Mouse (Mus musculus) MEL-GATA-1-ER (cell line): ENCODE measurements around the gene Scrt2.

Experiments
- DNase-seq: peaks from one replicate; pipeline ENCODE4 v3.0.0-alpha.2; 2012; ENCODE audit warnings: low read depth; ENCODE audit errors: extremely low read depth

Scrt2 gene

DNA sequence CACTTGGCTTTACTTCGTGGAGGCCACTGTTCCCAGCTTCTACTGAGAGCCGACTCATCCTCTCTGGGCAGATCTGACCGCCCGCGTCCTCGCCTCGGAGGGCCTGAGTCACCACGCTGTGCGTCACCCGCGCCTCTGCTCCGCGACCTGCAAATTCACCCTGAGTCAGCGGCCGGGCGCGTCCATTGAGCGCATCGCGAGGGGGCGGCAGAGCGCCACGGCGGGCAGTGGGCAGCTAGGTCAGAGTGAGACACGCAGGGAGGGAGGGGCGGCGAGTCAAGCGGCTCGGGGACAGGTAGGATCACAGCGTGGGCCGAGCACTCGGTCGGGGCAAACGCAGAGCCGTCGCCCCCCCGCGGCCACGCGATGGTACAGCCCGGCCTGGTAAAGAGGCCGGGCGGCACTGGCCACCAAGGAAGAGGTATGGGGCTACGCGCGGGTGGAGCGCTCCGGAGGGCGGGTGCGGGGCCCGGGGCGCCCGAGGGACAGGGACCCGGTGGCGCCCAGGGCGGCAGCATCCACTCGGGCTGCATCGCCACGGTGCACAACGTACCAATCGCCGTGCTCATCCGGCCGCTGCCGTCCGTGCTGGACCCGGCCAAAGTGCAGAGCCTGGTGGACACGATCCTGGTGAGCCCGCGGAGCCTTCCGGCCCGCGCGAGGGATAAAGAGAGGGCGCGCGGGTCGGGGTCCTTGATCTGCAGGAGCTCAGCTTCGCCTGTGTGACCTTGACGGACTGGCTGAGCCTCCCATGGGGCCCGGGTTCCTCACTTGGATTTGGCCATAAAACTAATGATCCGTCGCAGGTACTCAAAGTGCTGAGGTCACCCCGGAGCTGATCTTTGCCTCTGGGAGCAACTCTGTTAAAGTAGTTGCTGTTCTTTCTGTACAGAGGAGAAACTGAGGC is 24.2 kb downstream of the Scrt2 start, which contains the start of gene Srxn1:
Gene Srxn1, plus strand, starts transcription at position 199 of the 907 bp plus-strand sequence.
- DNase-seq, result peak; percentile 60

- peak; percentile 10 for DNase-seq
Observed at GRCm38 (mm10) chr2:152106225-152106595, 24.9 kb downstream of the Scrt2 start.

DNA sequence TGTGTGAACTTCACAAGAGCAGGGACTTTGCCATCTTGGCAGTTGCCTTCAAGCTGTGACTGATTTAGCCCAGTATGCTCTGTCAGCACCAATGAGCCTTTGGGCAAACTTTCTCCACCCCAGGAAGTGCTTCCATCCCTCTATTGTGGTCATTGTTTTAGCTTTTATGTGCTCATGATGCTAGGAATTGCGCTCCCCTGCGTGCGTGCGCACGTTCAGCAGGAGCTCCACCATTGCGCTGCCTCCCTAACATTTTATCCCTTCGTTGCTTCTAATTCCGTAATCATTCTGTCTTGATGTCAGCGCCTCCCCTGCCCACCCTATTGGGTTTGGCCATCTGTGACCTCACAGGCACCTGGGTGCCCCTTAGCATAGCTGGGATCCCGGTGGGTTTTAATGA is 25.3 kb downstream of the Scrt2 start:
- DNase-seq, result no peak

DNA sequence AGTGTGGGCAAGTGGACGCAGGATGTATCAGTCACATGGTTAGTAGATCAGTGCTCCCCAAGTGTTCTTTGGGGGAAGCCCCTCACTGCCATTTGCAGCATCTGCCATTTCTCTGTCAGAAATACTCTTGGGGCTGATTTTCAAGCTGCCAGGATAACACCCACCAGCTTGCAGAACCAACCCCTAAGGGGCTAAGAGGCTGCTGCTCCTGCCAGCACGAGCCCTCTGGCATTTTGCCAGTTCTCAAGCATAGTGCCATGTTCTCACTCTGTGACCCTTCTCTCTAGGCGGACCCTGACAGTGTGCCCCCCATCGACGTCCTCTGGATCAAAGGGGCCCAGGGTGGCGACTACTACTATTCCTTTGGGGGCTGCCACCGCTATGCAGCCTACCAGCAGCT is 27.4 kb downstream of the Scrt2 start:
- DNase-seq, result no peak

DNA sequence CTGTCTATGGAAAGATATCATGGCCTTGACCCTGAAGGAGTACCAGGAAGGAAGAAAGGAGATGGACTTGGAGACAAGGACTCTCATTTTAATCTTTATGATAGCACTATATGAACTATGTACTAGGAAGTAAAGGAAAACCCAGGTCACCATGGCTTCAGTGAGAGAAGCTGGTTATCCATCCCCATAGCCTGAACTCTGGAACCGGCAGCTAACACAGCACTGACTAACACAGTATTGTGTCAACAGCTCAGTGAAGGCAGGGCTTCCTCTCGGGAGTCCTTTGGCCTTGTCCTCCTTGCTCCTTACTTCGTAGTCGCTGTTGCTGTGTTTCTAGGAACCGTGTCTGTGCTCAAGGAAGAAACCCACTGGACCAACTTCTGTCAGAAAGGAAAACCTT is 28.1 kb downstream of the Scrt2 start:
- no peak for DNase-seq

- no peak for DNase-seq
Observed at GRCm38 (mm10) chr2:152111311-152111710, 30.0 kb downstream of the Scrt2 start.

DNA sequence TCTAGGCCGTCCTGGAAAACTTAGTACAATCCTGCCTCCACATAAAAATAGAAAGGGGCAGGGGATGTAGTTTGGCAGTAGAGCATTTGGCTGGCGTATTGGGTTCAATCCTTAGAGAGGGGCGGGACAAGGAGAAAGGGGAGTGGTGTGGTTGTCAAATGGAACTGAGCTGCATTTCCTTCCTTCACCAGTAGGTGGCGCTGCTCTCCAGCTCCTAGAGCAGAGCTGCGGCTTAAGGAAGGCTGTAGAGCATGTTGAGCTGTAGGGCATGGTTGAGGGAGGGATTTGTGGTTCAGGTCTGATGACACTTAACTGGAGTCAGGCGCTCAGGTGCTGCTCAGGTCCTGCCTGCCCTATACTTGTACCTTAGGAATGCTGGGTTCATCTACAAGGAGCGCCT is 30.6 kb downstream of the Scrt2 start:
- DNase-seq, result peak; percentile 85

DNA sequence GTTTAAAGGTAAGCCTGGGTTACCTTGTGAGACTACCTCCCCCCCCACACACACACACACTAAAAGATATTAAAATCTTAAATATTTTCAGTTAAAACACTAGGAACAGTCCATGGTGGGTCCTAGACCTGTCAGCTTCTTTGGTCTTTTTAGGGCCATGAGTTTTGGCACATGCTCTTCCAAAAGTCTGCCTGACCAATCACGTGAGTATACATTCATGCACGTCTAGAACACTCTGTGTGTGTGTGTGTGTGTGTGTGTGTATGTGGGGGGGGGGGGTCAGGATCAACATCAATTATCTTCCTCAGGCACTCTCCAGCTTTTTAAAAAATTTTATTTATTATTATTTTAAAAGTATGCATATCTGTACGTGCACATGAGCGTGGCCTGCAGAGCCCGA is 31.2 kb downstream of the Scrt2 start:
- no peak for DNase-seq

DNA sequence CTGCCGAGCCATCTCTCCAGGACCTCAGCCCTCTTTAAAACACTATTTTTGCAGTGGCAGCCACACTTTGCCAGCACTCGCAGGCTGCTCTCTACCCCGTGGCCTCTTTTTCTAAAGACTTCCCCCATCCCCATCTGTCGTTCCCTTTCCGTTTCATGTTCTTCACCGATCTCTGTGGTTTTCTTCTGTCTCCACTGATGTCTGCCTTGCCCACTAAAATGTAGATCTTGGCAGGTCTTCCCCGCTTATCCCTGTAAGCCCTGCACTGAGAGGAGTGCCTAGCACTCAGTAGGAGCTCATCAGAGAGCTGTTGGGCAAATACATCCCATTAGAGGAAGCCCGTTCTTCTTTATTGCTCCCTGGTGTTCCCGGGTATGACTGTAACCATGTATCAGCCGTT is 31.6 kb downstream of the Scrt2 start:
- DNase-seq, result peak; percentile 62

DNA sequence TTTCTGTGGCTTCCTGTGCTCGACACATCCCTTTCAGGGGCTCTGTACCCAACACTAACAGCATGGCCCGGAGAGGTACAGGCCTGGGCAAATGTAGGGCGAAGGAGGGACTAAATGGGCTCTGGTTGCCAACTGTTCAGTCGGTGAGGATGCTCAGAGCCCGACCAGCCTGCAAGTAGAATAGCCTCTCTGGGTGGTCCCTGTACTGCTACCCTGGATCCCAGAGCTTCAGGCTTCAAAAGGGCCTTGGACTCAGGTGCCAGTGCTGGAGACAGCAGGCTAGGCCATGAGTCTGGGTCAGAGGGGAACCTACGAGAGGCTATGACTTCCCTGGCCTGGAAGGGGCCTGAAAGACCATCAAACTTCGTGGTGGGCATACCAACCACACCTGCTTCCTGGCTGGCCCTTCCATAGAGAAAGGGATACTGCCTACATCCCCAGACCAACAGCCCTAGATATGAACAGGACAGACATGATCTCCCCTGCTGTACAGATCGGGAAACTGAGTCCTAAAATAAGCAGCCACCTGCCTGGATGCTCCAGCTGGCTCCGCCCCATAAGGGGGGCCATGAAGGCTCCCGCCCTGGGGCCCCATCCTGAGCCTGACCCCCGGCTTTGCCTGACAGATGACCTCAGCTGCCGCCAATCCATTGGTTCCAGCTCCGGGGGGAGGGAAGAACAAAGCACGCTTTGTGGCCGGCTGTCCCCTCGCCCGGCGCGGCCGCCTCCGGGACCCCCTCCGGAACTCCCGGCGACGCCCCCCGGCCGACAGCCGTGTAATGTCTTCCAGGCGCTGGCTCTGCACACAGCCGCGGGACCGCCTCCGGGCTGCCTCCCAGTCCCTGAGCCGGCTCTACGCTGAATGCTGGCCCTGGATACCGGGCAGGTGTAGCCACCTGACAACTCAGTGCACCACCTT is 33.0 kb downstream of the Scrt2 start:
- DNase-seq, result no peak

DNA sequence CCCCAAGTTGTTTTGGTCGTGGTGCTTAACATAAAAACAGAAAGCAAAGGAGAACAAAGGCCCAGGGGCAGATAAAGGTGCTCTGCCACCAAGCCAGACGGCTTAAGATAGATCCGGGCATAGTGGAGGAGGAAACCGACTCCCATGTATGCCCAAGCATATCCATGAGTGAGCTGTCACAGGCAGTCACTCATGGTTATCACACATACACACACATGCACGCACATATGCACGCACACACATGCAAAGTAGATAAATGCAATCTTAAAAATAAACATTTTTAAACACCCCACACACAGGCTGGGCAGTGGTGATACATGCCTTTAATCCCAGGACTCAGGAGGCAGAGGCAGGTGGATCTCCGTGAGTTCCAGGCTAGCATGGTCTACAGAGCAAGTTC is 36.4 kb downstream of the Scrt2 start:
- DNase-seq, result no peak

DNA sequence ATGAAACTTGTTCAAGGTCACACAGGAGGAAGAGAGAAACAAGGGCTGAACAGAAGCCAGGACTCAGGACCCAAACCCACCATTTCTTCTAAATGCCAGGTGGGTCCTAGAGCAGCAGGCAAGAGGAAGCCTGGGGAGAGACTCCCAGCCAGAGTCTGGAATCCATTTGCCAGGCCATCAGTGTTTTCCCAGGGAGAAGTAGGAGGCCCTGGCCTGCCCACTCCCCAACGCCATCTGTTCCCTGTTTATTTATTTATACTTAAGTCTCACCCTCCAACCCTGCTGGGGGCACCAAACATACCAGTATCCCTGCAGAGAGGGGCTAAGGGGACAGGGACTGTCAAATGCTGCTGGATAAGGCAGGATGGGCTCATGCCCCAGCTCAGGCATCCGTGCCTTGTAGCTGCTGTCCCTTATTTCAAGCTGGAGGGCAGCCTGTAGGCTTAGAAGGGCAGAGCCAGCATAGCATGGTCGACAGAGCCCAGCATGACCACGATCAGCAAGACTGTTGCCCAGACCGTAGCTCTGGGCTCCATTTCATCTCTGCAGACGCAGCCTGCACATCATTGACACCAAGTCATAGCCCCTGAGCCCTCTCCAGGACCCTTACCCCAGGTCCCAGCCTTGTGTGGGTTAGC is 38.0 kb downstream of the Scrt2 start:
- no peak for DNase-seq

GRCm38 (mm10) chr2:152122896-152123295 is 41.6 kb downstream of the Scrt2 start:
- DNase-seq, result peak; percentile 84

GRCm38 (mm10) chr2:152128597-152128996 is 47.3 kb downstream of the Scrt2 start:
- no peak for DNase-seq

DNA sequence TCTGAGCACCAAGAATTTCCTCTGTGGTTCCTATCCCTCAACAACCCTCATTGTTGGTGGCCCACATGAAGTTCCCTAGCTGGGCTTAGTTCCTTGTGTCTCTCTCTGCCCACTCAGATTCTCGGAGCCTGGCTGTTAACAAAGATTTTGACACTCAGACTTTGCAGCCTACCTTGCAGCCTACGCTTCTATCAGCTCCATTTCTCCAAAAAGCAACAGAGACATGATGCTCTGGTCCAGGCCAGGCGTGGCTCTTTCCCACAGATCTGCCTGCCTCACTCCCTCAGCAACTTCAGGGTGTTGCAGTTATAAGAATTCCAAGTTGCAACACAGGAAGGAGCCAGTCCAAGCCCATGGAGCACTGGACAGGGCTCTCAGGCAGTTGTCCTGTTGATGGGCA is 48.4 kb downstream of the Scrt2 start:
- DNase-seq, result no peak

DNA sequence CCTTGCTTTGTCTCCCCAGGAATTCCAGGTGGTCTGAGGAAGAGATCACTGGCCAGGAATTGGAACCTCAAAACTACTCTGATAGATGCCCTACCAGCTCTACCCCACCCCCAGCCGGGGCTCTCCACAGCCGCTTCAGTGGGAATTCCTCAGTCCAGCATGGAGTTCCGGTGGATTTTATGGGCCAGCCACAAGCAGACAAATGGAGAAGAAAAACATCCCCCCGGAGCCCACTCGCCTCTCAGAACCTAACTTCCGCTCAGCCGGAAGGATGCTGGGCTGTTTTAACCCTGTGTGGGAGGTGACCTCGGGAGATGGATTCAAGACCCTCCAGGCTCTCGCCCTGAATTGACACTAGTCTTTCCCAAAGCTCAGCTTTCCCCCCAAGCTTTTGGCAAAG is 50.7 kb downstream of the Scrt2 start:
- no peak for DNase-seq

DNA sequence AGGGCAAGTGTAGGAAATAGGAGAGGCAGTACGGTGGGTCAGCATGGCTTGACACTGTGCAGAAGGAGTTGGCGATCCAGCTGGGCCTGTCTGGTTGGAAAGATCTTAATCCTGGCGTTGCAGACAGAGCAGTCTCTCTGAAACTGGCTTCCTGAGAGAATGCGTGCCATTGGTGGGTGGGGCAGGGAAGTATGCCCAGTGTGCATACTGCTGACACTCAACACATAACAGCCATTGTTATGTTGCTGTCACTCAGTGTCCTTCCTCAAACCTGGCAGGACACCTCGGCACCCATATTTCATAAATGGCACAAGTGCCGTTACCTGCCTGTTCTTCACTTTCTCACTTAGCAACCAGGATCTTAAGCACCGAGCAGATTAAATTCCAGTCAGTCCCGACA is 51.4 kb downstream of the Scrt2 start:
- no peak for DNase-seq

- DNase-seq, result no peak
Observed at GRCm38 (mm10) chr2:152139191-152139987, 58.1 kb downstream of the Scrt2 start.

- no peak for DNase-seq
Observed at GRCm38 (mm10) chr2:152140941-152141340, 59.6 kb downstream of the Scrt2 start.

- DNase-seq, result no peak
Observed at GRCm38 (mm10) chr2:152141491-152141890, 60.2 kb downstream of the Scrt2 start.

- no peak for DNase-seq
Observed at GRCm38 (mm10) chr2:152142046-152142445, 60.7 kb downstream of the Scrt2 start.
